8 mouse cellular contexts compared by ENCODE assay signal in genomic region chr3:89912108-89912542, GRCm38 (mm10). TPM values are rescaled to one million over a fixed set of nuclear protein-coding genes. Genes with fewer than 3 reads are reported as not detected.
DNase-seq lines count a peak whose midpoint lies in the region; ATAC-seq and TF ChIP-seq lines count a peak whose summit lies in the region.

No protein-coding gene starts in this region.

- H3K36me3 ChIP-seq in midbrain, embryonic 10.5 days = no peaks in the 10 kb centered on the region
- no peaks in the 10 kb centered on the region for H3K36me3 ChIP-seq in midbrain, postnatal 0 days (ENCODE audit: insufficient read depth, low read length)
- no peaks in the 10 kb centered on the region for H3K36me3 ChIP-seq in forebrain, embryonic 15.5 days
- H3K36me3 ChIP-seq in limb, embryonic 15.5 days = no peaks in the 10 kb centered on the region
- no peaks in the 10 kb centered on the region for H3K36me3 ChIP-seq in splenic B cell, adult 2 months (ENCODE audit: control insufficient read depth, insufficient read depth, low read length, poor library complexity, severe bottlenecking)

- no peak for TF ChIP-seq CTCF in midbrain, postnatal 0 days (IDR thresholded peaks at IDR 0.05)

- peak overlapping the region; percentile 60 for H3K4me3 ChIP-seq in midbrain, embryonic 10.5 days
- no peak overlapping the region for H3K4me3 ChIP-seq in midbrain, postnatal 0 days (ENCODE audit: low read depth, low read length)
- peak overlapping the region; percentile 55; the same call in 1 of the 2 replicates for H3K4me3 ChIP-seq in forebrain, embryonic 15.5 days
- peak overlapping the region; percentile 56 for H3K4me3 ChIP-seq in limb, embryonic 15.5 days

- H3K9ac ChIP-seq in midbrain, postnatal 0 days (replicated peaks; ENCODE audit: low read length, poor library complexity, severe bottlenecking) = no peak overlapping the region
- H3K9ac ChIP-seq in forebrain, embryonic 15.5 days (replicated peaks) = no peak overlapping the region
- no peak overlapping the region for H3K9ac ChIP-seq in limb, embryonic 15.5 days

- DNase-seq in midbrain, embryonic 10.5 days (ENCODE audit: low spot score) = no peak
- DNase-seq in midbrain, postnatal 0 days (ENCODE audit: low spot score) = no peak
- DNase-seq in splenic B cell, adult 2 months (ENCODE audit: low read depth, low spot score) = peak; percentile 44
- DNase-seq in adrenal gland, postnatal 10 days = no peak
- DNase-seq in spleen, postnatal 36 days (ENCODE audit: low spot score in 2 of 2) = no peak
- DNase-seq in adipocyte (ENCODE audit: low spot score) = no peak

- no peak overlapping the region for H3K4me2 ChIP-seq in midbrain, postnatal 0 days (ENCODE audit: low read depth, low read length, poor library complexity, severe bottlenecking)
- H3K4me2 ChIP-seq in forebrain, embryonic 15.5 days (replicated peaks) = peak overlapping the region; percentile 99
- peak overlapping the region; percentile 100 for H3K4me2 ChIP-seq in limb, embryonic 15.5 days

- no peak for ATAC-seq in midbrain, postnatal 0 days (ENCODE audit: low FRiP score)
- peak; percentile 48; the same call in 1 of the 2 replicates for ATAC-seq in forebrain, embryonic 15.5 days (replicated peaks)
- ATAC-seq in limb, embryonic 15.5 days (ENCODE audit: insufficient number of reproducible peaks, low FRiP score, low TSS enrichment, low read depth) = no peak

- H3K9me3 ChIP-seq in midbrain, embryonic 10.5 days (replicated peaks) = no peaks in the 10 kb centered on the region
- no peaks in the 10 kb centered on the region for H3K9me3 ChIP-seq in midbrain, postnatal 0 days (ENCODE audit: low read length)
- no peaks in the 10 kb centered on the region for H3K9me3 ChIP-seq in forebrain, embryonic 15.5 days
- H3K9me3 ChIP-seq in limb, embryonic 15.5 days = no peaks in the 10 kb centered on the region

- H3K4me1 ChIP-seq in midbrain, embryonic 10.5 days = peaks cover 23% of the 10 kb centered on the region
- no peaks in the 10 kb centered on the region for H3K4me1 ChIP-seq in midbrain, postnatal 0 days (ENCODE audit: insufficient read depth, low read length)
- H3K4me1 ChIP-seq in forebrain, embryonic 15.5 days = peaks cover 12% of the 10 kb centered on the region
- H3K4me1 ChIP-seq in limb, embryonic 15.5 days = peaks cover 21% of the 10 kb centered on the region

- H3K27me3 ChIP-seq in midbrain, embryonic 10.5 days (ENCODE audit: low read depth, poor library complexity, severe bottlenecking) = peaks cover 57% of the 10 kb centered on the region
- H3K27me3 ChIP-seq in midbrain, postnatal 0 days (ENCODE audit: insufficient read depth, low read length) = peaks cover 14% of the 10 kb centered on the region
- H3K27me3 ChIP-seq in forebrain, embryonic 15.5 days = peaks cover 27% of the 10 kb centered on the region
- H3K27me3 ChIP-seq in limb, embryonic 15.5 days = peaks cover 26% of the 10 kb centered on the region
- no peaks in the 10 kb centered on the region for H3K27me3 ChIP-seq in splenic B cell, adult 2 months (ENCODE audit: control insufficient read depth, insufficient read depth, low read length, poor library complexity, severe bottlenecking)

- H3K27ac ChIP-seq in midbrain, embryonic 10.5 days (replicated peaks) = no peak overlapping the region
- no peak overlapping the region for H3K27ac ChIP-seq in midbrain, postnatal 0 days (ENCODE audit: low read depth, low read length)
- no peak overlapping the region for H3K27ac ChIP-seq in forebrain, embryonic 15.5 days (replicated peaks)
- H3K27ac ChIP-seq in limb, embryonic 15.5 days = no peak overlapping the region

- WGBS in midbrain, embryonic 10.5 days = 35% methylated on average over 6 of the region's 6 CpGs
- WGBS in midbrain, postnatal 0 days = 38% methylated on average over 6 of the region's 6 CpGs
- WGBS in forebrain, embryonic 15.5 days = 37% methylated on average over 6 of the region's 6 CpGs
- WGBS in limb, embryonic 15.5 days = 34% methylated on average over 6 of the region's 6 CpGs

RNA-seq across cellular contexts. Expression of gene Il6ra, which starts 0.9 kb away (rescaled TPM):
- polyA plus RNA-seq in midbrain, embryonic 10.5 days (2016; fragmentation: Nextera tagmentation; extraction: Ambion mirVana) = 0.39 and 0.52 TPM in 2 replicates
- total RNA-seq in midbrain, postnatal 0 days (2014; rRNA removed) = 0.99 and 2.0 TPM in 2 replicates
- polyA plus RNA-seq in midbrain, postnatal 0 days (2015; fragmentation: Nextera tagmentation; extraction: Ambion mirVana) = 1.1 and 1.8 TPM in 2 replicates
- 0.73 and 0.82 TPM in 2 replicates for polyA plus RNA-seq in forebrain, embryonic 15.5 days (2015; fragmentation: Nextera tagmentation; extraction: Ambion mirVana)
- 2.9 and 3.0 TPM in 2 replicates for polyA plus RNA-seq in limb, embryonic 15.5 days (2015; fragmentation: Nextera tagmentation; extraction: Ambion mirVana)
- total RNA-seq in adrenal gland, postnatal 10 days (2021) = 10 to 100 TPM in 1 of 2 experiments, 1 to 10 TPM in 1; 7.2 to 17.2 TPM

RNA-seq across cellular contexts. Expression of gene Atp8b2, which starts 51.2 kb away (rescaled TPM):
- polyA plus RNA-seq in midbrain, embryonic 10.5 days (2016; fragmentation: Nextera tagmentation; extraction: Ambion mirVana) = 12.4 and 12.9 TPM in 2 replicates
- total RNA-seq in midbrain, postnatal 0 days (2014; rRNA removed) = 68.9 and 95.4 TPM in 2 replicates
- polyA plus RNA-seq in midbrain, postnatal 0 days (2015; fragmentation: Nextera tagmentation; extraction: Ambion mirVana) = 7.9 and 9.0 TPM in 2 replicates
- 10.6 and 14.4 TPM in 2 replicates for polyA plus RNA-seq in forebrain, embryonic 15.5 days (2015; fragmentation: Nextera tagmentation; extraction: Ambion mirVana)
- 18.6 and 18.9 TPM in 2 replicates for polyA plus RNA-seq in limb, embryonic 15.5 days (2015; fragmentation: Nextera tagmentation; extraction: Ambion mirVana)
- total RNA-seq in adrenal gland, postnatal 10 days (2021) = 10 to 100 TPM; 44.3 to 52.3 TPM
